Mouse (Mus musculus) ES-Bruce4 (cell line): Measurements from ENCODE around the gene Map3k7. TPM values are rescaled to one million over a fixed set of nuclear protein-coding genes. Genes with fewer than 3 reads are reported as not detected.

Experiments used
- H3K27ac ChIP-seq: 2 replicates; pipeline ENCODE4 v1.5.1; 2012; ENCODE audit warnings: low read length, inconsistent platforms; ENCODE audit not compliant: insufficient read depth
- H3K27me3 ChIP-seq: 2 replicates; pipeline ENCODE4 v1.6.1; 2012; ENCODE audit warnings: mild to moderate bottlenecking, low read length, inconsistent platforms; ENCODE audit not compliant: control insufficient read depth, poor library complexity, insufficient read depth, severe bottlenecking
- H3K36me3 ChIP-seq: 2 replicates; pipeline ENCODE4 v1.6.1; 2012; ENCODE audit warnings: inconsistent platforms, mild to moderate bottlenecking, low read length, moderate library complexity; ENCODE audit not compliant: control insufficient read depth, poor library complexity, insufficient read depth, severe bottlenecking
- H3K4me1 ChIP-seq: one replicate; pipeline ENCODE4 v1.8.1; 2011; ENCODE audit warnings: low read length; ENCODE audit not compliant: control insufficient read depth, insufficient read depth
- H3K4me3 ChIP-seq: 2 replicates; pipeline ENCODE4 v1.5.1; 2011; ENCODE audit warnings: low read depth, mild to moderate bottlenecking, low read length
- H3K9ac ChIP-seq: 2 replicates; pipeline ENCODE4 v1.6.1; 2012; ENCODE audit warnings: low read depth, mild to moderate bottlenecking, inconsistent platforms; ENCODE audit not compliant: poor library complexity, severe bottlenecking
- H3K9me3 ChIP-seq: replicated peaks from 2 replicates; pipeline ENCODE4 v1.6.1; 2012; ENCODE audit warnings: mild to moderate bottlenecking, low read length, inconsistent platforms; ENCODE audit not compliant: control insufficient read depth, poor library complexity, insufficient read depth, severe bottlenecking
- CTCF ChIP-seq: IDR thresholded peaks from one replicate; pipeline ENCODE4 v1.8.1; 2011; ENCODE audit warnings: low read depth, low read length
- EP300 ChIP-seq: IDR thresholded peaks from 2 replicates; pipeline ENCODE4 v1.6.1; 2011; ENCODE audit warnings: low read depth, low read length; ENCODE audit not compliant: insufficient read depth
- POLR2A ChIP-seq: IDR thresholded peaks from one replicate; pipeline ENCODE4 v1.8.1; 2011; ENCODE audit warnings: low read length; ENCODE audit not compliant: insufficient read depth
- polyA plus RNA-seq: library from polyadenylated mRNA; stranded (reverse); fragments of >200 nt; gene quantifications from 2 replicates; pipeline ENCODE4 v1.2.4, GENCODE M21; 2011; ENCODE audit warnings: low read depth; ENCODE audit not compliant: missing spikeins, insufficient read depth, insufficient read length

The Map3k7 gene
- polyA plus RNA-seq, 1 experiment = 67.9 TPM

DNA sequence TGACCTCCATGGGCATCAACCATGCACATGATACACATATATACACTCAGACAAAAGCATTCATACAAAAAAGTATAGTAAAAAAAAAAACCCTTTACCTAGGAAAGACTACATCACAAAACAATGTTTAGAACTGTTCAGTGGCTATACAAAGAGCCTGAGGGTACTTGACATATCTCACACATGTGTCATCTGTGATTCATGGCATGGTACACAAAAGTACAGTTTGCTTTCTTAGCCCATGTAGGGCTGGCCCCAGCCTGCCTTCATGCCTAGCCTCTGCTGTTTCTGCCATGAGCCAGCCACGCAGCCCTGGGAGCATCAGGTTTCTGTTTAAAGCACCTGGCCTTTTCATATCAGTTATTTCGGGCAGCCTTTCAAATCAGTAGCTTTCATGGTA is 61.2 kb downstream of the Map3k7 start:
- H3K27me3 ChIP-seq = no peaks in the 10 kb centered on the region
- H3K36me3 ChIP-seq = peaks cover 20% of the 10 kb centered on the region
- H3K27ac ChIP-seq = no peak overlapping the region
- no peak overlapping the region for H3K9ac ChIP-seq
- no peaks in the 10 kb centered on the region for H3K4me1 ChIP-seq
- H3K9me3 ChIP-seq = peaks cover 24% of the 10 kb centered on the region
- TF ChIP-seq POLR2A (no peak), EP300 (no peak), CTCF (no peak)
- H3K4me3 ChIP-seq = no peak overlapping the region

GRCm38 (mm10) chr4:32027094-32027493 is 63.2 kb downstream of the Map3k7 start:
- TF ChIP-seq EP300 (no peak), POLR2A (no peak), CTCF (no peak)
- H3K27ac ChIP-seq = no peak overlapping the region

GRCm38 (mm10) chr4:32037267-32037666 is 73.4 kb downstream of the Map3k7 start:
- Histone ChIP-seq H3K9me3 (peaks cover 5% of the 10 kb centered on the region; the same call in 1 of the 2 replicates), H3K4me1 (no peaks in the 10 kb centered on the region), H3K9ac (no peak overlapping the region), H3K36me3 (no peaks in the 10 kb centered on the region), H3K4me3 (no peak overlapping the region), H3K27ac (no peak overlapping the region), H3K27me3 (no peaks in the 10 kb centered on the region)
- no peak for TF ChIP-seq POLR2A
- no peak for TF ChIP-seq EP300
- TF ChIP-seq CTCF = no peak

More at GRCm38 (mm10) chr4:32027094-32027493, 63.2 kb downstream of the Map3k7 start:
- Histone ChIP-seq H3K4me3 (no peak overlapping the region), H3K9me3 (peaks cover 13% of the 10 kb centered on the region), H3K36me3 (peaks cover 9% of the 10 kb centered on the region), H3K4me1 (no peaks in the 10 kb centered on the region), H3K27me3 (no peaks in the 10 kb centered on the region), H3K9ac (no peak overlapping the region)

DNA sequence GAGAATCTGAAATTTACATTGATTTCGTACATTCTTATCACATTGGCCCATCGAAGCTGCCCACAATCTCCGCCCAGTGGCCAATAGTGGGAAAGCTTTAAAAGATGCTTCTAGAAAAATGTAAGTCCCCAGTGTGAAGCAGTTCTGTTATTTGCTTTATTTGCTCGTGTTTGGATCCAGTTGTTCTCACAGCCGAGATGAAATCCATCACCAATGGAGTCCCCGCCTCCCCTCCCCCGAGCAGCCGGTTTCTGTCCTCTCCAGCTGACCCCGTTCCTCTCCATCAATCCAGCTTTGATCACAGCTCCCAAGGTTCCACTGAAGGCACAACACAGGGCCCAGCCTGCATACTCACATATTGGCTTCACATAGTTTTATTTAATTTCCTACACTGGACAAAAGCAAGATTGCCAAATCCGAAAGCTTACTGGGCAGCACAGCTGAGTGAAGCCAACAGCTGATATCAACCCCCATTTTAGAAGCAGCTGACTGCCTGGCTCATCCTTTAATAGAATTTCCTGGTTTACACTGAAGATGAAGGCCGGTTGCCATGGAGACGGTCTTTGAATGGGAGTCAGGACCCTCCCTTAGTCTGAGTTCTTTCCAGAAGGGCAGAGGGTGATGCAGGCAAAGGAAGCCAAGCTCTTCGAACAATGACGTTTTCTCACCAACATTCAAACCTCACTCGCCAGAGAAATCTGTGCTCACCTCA is 78.0 kb downstream of the Map3k7 start:
- Histone ChIP-seq H3K27me3 (no peaks in the 10 kb centered on the region), H3K27ac (no peak overlapping the region), H3K9ac (no peak overlapping the region), H3K4me1 (no peaks in the 10 kb centered on the region), H3K36me3 (no peaks in the 10 kb centered on the region), H3K9me3 (peaks cover 3% of the 10 kb centered on the region; the same call in 1 of the 2 replicates), H3K4me3 (no peak overlapping the region)
- TF ChIP-seq EP300 (no peak), CTCF (no peak), POLR2A (no peak)

GRCm38 (mm10) chr4:32045234-32045633 is 81.3 kb downstream of the Map3k7 start:
- Histone ChIP-seq H3K9ac (no peak overlapping the region), H3K27ac (no peak overlapping the region), H3K36me3 (no peaks in the 10 kb centered on the region), H3K27me3 (no peaks in the 10 kb centered on the region), H3K4me1 (no peaks in the 10 kb centered on the region), H3K4me3 (no peak overlapping the region), H3K9me3 (no peaks in the 10 kb centered on the region)
- no peak for TF ChIP-seq CTCF
- TF ChIP-seq EP300 = no peak
- TF ChIP-seq POLR2A = no peak

GRCm38 (mm10) chr4:32049824-32050223 is 85.9 kb downstream of the Map3k7 start:
- no peak for TF ChIP-seq EP300
- no peak for TF ChIP-seq POLR2A
- no peak for TF ChIP-seq CTCF
- Histone ChIP-seq H3K4me3 (no peak overlapping the region), H3K27me3 (no peaks in the 10 kb centered on the region), H3K9ac (no peak overlapping the region), H3K4me1 (no peaks in the 10 kb centered on the region), H3K36me3 (no peaks in the 10 kb centered on the region), H3K9me3 (no peaks in the 10 kb centered on the region), H3K27ac (no peak overlapping the region)
